Mouse (Mus musculus): ENCODE results near the gene Fshb.
A peak's percentile ranks its signal among the peaks of the same experiment; 100 is the strongest.

The Fshb gene

GRCm38 (mm10) chr2:107059556-107059955 is at the start of gene Fshb:
Fshb (minus strand) TSS chr2:107059656.
- no peak for DNase-seq (ENCODE audit: low read depth, low spot score)

GRCm38 (mm10) chr2:107084256-107084655 is 24.8 kb upstream of the Fshb start:
- peak; percentile 42 for DNase-seq (ENCODE audit: low read depth, low spot score)

- peak; percentile 61 for DNase-seq (ENCODE audit: low read depth, low spot score)
These were observed 23.8 kb upstream of the Fshb start for GRCm38 (mm10) chr2:107083071-107083885.

GRCm38 (mm10) chr2:107063260-107063659 is 3.8 kb upstream of the Fshb start:
- DNase-seq (ENCODE audit: low read depth, low spot score): peak; percentile 3

GRCm38 (mm10) chr2:107045955-107046354 is 13.5 kb downstream of the Fshb start:
- DNase-seq (ENCODE audit: low read depth, low spot score): no peak

GRCm38 (mm10) chr2:107040816-107041215 is 18.6 kb downstream of the Fshb start:
- no peak for DNase-seq (ENCODE audit: low read depth, low spot score)

- no peak for DNase-seq (ENCODE audit: low read depth, low spot score)
These were observed 23.5 kb downstream of the Fshb start for GRCm38 (mm10) chr2:107035980-107036379.

GRCm38 (mm10) chr2:107024694-107025093 is 34.8 kb downstream of the Fshb start:
- no peak for DNase-seq (ENCODE audit: low read depth, low spot score)

- no peak for DNase-seq (ENCODE audit: low read depth, low spot score)
These were observed 36.7 kb downstream of the Fshb start for GRCm38 (mm10) chr2:107022713-107023112.

GRCm38 (mm10) chr2:107019331-107019730 is 40.1 kb downstream of the Fshb start:
- DNase-seq (ENCODE audit: low read depth, low spot score): no peak

GRCm38 (mm10) chr2:107013161-107013560 is 46.3 kb downstream of the Fshb start:
- no peak for DNase-seq (ENCODE audit: low read depth, low spot score)

GRCm38 (mm10) chr2:107012318-107012717 is 47.1 kb downstream of the Fshb start:
- no peak for DNase-seq (ENCODE audit: low read depth, low spot score)

GRCm38 (mm10) chr2:107010160-107010559 is 49.3 kb downstream of the Fshb start:
- peak; percentile 12 for DNase-seq (ENCODE audit: low read depth, low spot score)

GRCm38 (mm10) chr2:107006378-107006777 is 53.1 kb downstream of the Fshb start:
- DNase-seq (ENCODE audit: low read depth, low spot score): no peak
